Mouse (Mus musculus) cerebellum, adult 9-11 months (tissue): ENCODE measurements around the gene Slc6a16.
A peak's percentile ranks its signal among the peaks of the same experiment; 100 is the strongest.

ENCODE experiments used
- DNase-seq: peaks from one replicate; pipeline ENCODE4 v3.0.0; 2022

The Slc6a16 gene

DNA sequence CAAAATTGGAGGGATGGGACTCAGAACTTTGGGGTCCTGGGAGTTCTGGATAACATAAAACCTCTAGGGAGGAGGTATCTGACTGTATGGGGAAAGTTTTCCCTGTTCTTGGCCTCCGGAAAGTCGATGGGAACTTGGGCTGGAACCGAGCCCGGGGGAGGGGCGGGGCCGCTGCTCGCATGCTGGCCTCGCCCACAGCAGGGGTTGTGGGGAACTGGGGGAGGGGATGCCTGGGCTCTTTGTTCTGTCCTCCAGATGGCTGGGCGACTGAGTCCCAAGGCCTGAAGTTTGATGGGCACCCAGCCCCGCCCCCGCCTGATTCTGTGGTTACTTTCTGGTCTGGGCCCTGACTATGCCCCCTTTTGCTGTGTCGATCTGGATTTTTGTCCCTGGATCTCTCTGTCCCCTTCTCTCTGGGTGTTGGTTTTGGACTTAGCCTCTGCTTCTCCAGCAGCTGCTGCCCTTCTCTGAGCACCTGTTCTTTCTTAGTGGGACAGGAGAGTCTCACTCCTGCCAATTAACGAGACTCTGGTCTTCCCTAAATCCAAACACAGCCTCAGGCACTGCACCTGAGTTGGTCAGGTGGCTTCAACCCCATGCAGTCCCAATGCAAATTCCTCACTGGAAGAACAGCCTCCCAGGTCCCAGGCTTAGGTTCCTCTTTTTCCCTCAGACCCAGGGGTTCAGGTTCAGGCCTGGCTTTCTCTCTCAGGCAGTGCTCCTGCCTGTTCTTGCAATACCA lies 24.3 kb upstream of the Slc6a16 start:
- no peak for DNase-seq

DNA sequence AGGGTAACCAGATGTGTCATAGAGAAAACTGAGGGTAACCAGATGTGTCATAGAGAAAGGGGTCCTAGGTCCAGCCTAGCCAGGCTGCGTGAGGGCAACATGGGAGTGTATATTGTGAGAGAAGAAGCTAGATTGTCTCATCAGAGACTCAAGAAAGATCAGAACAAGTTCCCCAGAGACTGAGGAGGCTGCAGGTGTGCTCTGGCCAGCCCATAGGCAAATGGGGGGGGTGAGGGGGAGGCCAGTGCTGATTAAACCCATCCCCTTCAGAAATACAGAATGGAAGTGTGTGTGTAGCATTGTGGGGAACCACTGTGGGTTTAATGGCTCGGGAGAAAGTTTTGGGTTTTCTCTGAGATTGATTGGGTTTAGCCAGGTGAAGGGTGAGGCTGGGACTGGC lies 19.2 kb upstream of the Slc6a16 start:
- DNase-seq: no peak

DNA sequence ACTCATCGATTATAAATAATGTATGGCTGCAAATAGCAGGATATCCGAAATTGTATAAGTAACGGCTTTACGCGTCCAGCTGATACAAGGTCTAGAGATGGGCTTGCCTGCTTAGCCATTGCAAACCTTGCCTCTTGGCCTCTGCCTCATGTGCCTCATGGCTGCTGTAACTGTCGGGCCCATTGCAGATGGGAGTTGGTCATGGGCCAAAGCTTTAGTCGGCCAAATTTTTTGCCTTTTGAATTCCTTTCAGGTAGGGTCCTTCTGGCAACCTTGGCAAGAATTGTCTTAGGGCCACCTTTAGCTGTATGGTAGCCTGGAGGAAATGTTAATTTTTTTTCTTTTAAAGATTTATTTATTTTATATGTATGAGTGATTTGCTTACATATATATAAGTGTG lies 16.1 kb upstream of the Slc6a16 start:
- no peak for DNase-seq

DNA sequence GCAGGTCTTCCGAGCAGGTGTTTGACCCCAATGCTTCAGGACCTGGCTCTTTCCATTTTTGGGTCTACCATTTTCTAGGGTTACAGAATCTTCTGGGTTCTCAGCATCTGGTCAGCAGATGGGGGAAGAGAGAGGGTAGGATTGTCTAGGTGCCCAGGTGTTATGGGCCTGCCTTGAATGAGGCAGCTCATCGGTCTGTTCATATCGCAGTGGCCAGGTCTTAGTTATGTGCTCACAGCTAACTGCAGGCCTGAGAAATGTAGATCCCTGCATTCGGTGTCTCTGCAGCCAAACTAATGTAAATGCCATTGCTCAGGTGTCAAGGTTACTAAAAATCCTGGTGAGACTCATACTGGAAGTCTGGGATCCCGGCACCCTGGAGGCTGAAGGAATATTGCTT lies 14.5 kb upstream of the Slc6a16 start:
- no peak for DNase-seq

DNA sequence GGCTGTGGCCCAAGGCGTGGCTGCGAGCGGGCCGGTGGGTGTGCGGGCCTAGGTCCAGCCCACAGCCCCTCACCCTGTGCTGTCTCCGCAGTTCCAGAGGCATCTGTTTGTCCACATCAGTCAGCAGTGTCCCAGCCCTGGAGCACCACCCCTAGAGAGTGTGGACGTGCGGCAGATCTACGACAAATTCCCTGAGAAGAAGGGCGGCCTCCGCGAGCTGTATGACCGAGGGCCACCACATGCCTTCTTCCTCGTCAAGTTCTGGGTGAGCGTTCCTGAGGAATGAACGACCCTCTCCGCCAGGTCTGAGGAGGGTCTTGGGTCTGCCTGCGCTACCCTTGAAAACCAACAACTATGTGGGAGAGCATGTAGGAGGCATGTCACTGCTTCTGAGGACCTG lies 12.3 kb upstream of the Slc6a16 start:
- DNase-seq: no peak

DNA sequence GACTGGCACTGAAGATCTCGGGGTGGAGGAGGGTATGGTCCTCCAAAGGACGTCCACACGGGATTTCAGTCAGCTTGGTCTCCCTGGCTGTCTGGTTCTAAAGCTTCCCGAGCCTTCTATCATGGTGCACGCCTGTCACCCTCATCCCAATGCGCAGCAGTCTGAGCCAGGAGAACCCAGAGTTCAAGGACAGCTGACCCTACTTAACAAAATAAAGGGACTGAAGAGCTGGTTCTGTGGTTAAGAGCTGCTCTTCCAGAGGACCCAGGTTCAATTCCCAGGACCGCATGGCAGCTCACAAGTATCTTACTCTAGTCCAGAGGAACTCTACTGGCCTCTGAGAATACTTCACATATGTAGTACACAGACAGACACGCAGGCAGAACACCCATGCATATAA lies 11.8 kb upstream of the Slc6a16 start:
- no peak for DNase-seq

DNA sequence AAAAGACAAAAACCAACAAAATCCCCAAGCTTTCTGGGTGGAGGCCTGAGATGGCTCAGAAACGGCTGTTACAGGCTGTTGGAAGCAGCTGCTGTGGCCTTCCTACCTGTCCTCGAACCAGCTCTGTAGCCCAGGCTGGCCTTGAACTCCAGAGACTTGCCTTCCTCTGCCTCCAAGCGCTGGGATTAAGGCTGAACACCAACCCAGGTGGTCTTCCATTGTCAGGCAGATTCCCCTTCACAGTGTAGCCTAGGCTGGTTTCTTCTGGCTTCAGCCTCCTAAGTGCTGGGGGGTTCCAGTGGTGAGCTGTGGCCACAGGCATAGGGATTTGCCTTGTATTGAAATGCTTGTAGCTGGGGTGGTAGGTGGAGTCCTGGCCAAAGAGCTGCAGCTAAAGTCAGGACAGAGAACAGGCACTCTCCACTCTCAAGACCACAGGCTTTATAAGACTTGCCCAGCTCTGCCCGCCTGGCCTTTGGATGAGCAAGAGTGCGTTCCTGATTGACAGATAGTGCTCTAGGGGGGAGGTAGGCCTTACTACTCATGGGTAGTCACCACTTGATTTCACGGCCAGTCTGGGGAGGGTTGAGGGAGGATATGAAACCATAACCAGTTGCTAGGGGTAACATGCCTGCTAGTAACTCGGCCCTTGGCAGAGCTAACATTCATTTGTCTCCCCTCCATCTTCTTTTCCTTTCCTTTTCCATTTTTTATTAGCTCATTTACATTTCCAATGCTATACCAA lies 11.3 kb upstream of the Slc6a16 start:
- no peak for DNase-seq

DNA sequence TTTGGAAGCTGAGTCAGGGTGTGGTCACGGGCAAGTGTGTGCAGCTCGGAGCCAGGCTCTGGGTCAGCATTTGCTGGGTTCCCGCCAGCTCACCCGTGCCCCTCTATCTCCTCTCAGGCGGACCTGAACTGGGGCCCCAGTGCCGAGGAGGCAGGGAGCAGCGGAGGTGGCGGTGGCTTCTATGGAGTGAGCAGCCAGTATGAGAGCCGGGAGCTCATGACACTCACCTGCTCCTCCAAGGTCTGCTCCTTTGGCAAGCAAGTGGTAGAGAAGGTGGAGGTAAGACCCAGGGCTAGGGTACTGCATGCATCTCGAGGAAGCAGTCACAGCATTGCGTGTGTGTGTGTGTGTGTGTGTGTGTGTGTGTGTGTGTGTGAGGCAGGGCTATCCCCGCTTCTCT lies 9.7 kb upstream of the Slc6a16 start:
- DNase-seq: no peak

DNA sequence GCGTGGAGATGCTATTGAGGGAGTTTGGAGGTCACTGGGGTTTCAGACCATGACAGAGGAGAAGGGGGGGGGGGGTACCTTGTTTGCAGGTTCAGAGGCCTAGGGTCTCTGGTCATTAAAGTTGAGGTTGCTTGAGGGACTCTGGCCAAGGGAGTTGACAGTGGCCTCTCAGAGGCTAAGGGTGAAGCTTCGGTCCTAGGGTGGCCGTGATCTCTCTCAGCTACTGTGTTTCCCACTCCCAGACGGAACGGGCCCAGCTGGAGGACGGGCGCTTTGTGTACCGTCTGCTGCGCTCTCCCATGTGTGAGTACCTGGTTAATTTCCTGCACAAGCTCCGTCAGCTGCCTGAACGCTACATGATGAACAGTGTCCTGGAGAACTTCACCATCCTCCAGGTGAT lies 8.9 kb upstream of the Slc6a16 start:
- no peak for DNase-seq

DNA sequence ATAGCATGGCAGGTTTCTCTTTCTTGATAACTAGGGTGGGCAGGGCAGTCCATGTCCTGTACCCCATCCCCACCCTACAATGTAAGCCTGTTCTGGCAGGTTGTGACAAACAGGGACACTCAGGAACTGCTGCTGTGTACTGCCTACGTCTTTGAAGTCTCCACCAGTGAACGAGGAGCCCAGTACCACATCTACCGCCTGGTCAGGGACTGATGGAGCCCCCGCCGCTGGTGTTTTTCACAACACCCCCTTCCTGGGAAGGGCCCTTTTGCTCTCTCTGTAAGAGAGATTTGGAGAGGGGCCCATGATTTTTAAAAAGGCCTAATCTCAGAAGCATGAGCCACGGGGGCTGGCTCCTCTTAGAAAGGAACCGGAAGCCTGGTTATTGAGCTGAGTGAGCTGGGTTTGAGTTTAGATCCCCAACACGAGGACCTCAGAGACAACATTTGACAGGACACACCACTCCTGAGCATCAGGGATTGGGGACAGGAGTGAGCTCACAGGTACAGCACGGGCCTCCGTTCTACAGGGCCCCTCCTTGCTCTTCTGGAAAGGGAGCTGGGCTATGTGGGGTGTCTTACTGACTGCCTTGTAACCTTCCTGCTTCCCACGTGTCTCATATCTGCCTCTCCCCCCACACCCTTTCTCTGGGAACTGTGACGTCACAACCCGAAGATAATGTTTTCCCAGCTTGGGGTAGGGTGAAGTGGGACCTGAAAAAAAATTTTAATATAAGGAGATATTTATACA lies 8.0 kb upstream of the Slc6a16 start:
- DNase-seq: no peak

DNA sequence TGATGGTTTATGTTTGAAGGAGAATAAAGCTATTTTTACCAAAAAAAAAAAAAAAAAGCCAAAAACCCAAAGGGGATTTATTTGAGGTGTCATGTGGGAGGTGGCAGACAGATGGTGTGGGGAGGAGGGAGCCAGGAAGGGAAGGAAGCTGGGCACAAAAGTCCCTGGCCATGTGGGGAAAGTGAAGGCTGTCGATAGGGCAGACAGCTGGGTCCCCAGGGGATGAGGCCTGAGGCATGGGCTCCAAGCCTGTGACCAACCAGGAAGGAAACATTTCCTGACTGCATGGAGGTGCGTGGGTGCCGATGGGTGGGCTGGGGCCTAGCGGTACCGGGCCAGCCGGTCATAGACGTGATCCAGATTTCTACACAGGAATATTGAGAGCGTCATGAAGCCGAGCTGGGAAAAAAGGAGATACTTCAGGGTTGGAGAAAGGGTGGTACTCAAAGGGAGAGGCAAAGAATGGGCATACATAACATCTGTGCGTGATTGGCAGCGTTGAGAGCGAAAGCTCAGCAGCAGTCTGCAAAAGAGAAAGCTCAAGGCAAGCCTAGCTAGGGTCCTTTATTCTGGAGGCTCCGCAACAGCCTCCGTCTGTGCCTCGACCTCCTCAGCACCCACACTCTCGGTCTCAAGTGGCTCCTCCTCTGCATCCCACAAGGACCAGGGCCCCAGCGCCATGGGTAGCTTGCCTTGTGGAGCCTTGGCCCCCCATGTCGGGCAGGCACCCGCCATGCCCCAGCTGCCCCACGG lies 7.1 kb upstream of the Slc6a16 start:
- peak; percentile 32 for DNase-seq

DNA sequence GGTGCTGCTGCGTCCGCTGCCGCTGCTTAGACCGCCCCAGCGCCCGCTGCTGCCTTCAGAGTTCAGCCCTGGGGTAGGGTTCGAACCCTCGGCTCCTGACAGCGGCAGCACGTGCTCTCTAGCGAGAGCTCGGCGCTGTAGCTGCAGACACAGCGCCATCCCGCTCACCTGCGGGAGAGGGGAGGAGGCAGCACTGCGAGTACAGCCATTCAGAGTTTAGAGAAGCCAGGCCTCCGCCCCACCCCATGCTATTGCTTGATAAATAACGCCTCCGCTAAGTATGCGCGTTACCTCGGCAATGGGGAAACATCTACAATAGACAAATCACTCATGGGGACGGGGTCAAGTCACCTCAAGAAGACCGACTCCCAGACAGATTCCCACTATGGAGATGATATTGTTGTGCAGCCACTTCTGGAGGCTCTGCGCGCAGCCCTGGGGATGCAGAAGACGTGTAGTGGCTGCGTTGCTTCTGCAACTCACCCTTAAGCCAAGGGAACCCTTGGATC lies 6.5 kb upstream of the Slc6a16 start:
- DNase-seq: no peak

DNA sequence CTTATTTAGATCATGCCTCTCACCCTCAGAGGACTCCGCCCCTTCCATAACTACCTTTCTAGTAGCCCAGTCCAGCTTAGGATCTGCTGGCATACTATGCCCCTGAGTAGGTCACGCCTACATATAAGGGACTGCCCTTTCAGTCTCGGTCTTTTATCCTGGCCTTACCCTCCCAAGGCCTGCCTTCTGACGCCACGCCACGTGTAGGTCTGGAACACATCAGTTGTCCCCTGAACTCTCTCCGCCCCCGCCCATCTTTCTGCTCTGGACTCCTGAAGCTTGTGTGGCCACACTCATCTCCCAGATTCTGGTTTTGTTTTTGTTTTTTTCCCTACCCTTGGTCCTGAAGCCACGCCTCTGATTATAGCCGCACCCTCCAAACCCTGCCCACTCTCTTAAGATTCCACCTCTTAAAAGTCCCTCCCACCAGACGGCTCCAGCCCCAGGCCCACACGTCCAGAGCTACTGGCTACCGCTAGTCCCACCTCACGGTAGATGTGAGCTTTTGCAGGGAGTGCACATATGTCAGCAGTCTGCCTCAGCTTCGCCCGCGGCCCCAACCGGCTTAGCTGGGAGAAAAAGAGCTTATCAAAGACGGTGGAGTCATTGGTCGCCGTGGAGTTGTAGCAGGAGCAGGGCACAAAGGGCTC lies 5.8 kb upstream of the Slc6a16 start:
- DNase-seq: no peak

DNA sequence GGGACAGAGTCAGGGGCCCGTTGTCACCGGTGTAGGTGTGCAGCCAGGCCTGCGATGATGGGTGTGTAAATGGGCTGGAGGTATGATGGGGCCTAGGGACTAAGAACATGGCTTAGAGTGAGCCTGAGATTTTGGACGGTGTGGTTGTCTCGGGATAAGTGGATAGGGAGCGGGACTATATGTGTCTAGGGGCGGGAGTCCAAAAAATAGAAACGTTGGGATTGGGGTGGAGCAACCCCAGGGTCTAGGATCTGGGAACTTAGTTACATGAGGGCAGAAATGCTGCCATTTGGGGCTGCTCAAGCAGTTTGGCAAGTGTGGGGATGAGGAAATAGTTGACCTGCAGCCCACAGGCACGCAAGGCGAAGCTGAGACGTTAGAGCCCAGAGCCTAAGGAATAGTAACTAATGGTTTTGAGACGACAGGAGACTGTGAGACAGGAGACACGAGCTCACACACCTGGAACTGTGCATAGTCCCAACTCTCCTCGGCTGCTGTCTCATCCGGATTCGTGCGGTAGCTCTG lies 5.2 kb upstream of the Slc6a16 start:
- no peak for DNase-seq

DNA sequence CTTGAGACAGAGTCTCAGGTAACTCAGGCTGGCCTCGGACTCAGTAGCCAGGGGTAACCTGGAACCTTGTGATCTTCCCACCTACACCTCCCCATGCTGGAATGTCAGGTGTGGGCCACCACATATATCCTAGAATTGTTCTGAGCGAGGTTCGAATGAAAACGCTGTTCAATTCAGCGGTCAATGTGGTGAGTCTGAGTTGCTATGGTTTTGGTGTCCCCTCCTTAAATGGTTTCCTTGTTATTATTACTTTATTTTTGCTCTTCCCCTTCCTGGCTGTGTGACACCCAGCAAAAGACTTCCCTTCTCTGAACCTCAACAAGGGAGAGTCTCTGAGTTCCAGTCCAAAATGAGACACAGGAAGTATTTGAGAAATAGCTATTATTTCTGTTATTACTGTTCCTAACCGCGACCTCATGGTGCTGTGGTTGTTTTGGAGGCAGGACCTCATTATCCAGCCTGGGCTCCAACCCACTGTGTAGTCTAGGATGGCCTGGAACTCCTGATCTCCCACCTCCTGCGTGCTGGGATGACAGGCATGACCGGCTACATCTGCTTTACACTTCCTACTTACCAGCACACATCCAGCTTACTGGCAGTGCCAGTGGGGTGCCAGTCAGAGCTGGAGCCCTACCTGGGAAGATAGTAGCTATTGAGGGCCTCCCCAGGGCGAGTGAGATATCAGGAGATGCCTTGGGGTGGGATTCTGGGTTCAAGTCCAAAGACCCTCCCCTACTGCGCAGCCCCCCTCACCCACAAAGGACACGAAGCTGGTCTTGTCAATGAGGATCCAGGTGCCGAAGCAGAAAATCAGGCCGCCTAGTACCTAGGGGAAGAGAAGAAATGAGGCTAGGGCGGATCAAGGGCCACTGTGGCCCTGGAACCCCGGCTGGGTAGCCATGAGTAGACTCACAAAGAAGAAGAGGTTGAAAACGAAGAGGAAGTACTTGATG lies 2.9 kb upstream of the Slc6a16 start:
- no peak for DNase-seq

DNA sequence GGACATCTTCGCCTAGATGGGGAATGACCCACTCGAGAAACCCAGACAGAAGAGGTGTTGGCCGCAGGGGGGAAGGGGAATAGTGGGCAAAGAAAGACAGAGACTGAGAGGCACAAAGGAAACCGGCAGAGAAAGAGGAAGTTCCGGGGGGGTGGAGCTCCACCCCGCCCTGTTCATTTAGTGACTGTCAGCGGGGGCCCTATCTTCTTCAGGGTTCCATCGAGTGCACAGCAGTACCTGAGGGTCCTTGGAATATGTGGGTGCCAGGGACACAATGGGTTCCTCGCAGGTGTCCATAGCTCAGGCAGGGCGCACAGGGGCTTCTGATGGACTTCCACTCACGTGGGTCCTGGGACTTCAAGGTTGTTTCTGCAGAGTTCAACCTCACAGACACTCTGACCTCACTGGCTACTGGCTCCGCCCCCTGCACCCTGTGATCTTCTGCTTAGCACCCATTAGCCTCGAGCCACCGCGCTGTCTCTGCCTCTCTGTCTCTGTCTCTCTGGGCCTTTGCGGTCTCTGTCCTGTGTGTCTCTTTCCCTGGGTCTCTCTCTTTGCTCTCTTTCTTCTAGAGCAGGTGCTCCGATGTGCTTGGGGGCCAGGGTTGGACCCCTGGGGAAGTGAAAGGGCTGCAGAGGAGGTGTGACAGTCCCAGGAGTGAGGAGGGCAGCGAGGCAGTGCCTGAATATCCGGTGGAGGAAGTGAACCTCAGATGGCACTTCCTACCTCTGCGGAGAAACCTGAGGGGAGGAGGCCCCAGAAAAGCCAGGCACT lies 2.0 kb upstream of the Slc6a16 start, which contains the start of gene Cd37:
Gene Cd37 (minus strand): TSS at position 393 of the 774 bp plus-strand sequence.
- DNase-seq: no peak

DNA sequence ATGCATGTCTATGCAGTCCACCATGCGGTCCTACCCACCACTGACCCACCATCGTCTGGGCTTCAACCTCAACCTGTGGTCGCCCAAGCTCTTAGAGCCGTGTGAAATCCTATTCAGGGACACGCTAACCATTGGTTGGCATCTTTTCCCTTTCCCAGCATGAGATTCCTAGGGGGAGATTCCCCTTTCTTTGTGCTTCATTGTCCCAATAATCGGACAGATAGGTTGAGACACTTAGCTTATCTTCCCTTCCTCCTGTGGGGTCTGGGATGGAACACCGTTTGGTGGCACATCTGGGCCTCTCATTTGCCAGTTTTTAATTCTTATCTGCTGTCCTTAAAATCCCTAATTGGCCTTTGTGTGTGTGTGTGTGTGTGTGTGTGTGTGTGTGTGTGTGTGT lies 776 bp upstream of the Slc6a16 start:
- DNase-seq: no peak

DNA sequence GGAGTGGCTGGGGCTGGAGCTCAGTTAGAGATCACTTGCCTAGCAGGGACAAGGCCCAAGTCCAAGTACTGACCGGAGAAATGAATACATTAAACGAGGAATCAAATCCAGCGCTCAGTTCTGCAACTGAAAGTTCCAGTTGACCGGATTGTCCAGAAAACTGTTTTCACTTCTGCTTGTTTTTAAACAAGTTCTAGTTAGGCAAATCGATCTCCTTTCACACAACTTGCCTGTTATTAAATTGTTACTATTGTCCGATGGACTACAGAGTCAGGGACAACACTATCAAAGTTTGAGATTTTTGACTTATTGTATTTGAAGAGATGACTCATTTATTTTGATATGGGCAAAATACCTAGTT lies 484 bp downstream of the Slc6a16 start:
- DNase-seq: no peak

DNA sequence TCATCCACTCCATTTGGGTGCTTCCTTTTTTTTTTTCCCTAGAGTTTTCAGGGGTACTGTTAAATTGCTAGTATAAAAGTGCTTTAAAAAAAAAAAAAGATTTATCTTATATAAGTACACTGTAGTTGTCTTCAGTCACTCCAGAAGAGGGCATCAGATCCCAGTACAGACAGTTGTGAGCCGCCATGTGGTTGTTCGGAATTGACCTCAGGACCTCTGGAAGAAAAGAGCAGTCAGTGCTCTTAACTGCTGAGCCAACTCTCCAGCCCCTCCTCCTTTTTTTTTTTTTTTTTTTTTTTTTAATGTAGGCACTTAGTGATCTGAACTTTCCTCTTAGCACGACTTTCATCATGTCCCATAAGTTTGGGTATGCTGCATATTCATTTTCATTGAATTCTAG lies 6.8 kb downstream of the Slc6a16 start:
- no peak for DNase-seq

DNA sequence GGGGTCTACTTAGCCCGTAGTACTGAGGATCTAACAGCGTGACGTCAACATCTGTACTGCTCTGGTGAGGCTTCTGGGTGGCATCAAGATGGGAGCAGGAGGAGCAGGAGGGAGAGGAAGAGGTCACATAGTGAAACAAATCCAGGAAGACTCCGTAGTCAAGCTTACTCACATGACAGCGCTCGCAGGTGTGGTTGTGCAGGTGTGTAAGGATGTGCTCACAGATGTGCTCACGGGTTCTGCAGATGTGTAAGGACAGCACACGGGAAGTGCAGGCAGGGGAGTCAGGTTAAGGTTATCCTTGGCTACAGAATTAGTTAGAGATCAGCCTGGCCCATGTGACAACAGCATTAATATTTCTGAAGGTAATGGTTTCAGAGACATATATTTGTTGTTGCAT lies 12.9 kb downstream of the Slc6a16 start:
- no peak for DNase-seq
